Mouse (Mus musculus) forebrain, embryonic 16.5 days (tissue): ENCODE results near the gene Slc44a5. TPM values are rescaled to one million over a fixed set of nuclear protein-coding genes. Genes with fewer than 3 reads are reported as not detected.

Experiments used
- ATAC-seq: fragments of 200-750 bp; cut with Nextera tagmentation; 2 replicates; pipeline ENCODE4 v1.8.0; 2017; ENCODE audit warnings: mild to moderate bottlenecking, moderate library complexity
- H3K27ac ChIP-seq: fragments of 300-500 bp; sonication (generic); 2 replicates; pipeline ENCODE4 v1.5.1; 2014; ENCODE audit warnings: low read length, control low read depth
- H3K27me3 ChIP-seq: fragments of 300-500 bp; sonication (generic); replicated peaks from 2 replicates; pipeline ENCODE4 v1.6.1; 2014; ENCODE audit warnings: low read length; ENCODE audit not compliant: control insufficient read depth, insufficient read depth
- H3K36me3 ChIP-seq: fragments of 300-500 bp; sonication (generic); 2 replicates; pipeline ENCODE4 v1.6.1; 2014; ENCODE audit not compliant: control insufficient read depth, insufficient read depth
- H3K4me1 ChIP-seq: fragments of 300-500 bp; sonication (generic); replicated peaks from 2 replicates; pipeline ENCODE4 v1.6.1; 2014; ENCODE audit warnings: low read length; ENCODE audit not compliant: control insufficient read depth, insufficient read depth
- H3K4me2 ChIP-seq: fragments of 300-500 bp; sonication (generic); 2 replicates; pipeline ENCODE4 v1.6.1; 2014; ENCODE audit warnings: mild to moderate bottlenecking, low read length, control low read depth
- H3K4me3 ChIP-seq: fragments of 300-500 bp; sonication (generic); replicated peaks from 2 replicates; pipeline ENCODE4 v1.5.1; 2014; ENCODE audit warnings: mild to moderate bottlenecking, low read length, control low read depth
- H3K9ac ChIP-seq: fragments of 300-500 bp; sonication (generic); replicated peaks from 2 replicates; pipeline ENCODE4 v1.6.1; 2014; ENCODE audit warnings: low read depth, low read length, control low read depth
- H3K9me3 ChIP-seq: fragments of 300-500 bp; sonication (generic); 2 replicates; pipeline ENCODE4 v1.6.1; 2016; ENCODE audit warnings: low read length; ENCODE audit not compliant: control insufficient read depth
- WGBS: fragments of 180-500 bp; shearing (Covaris S2); extraction: QIAGEN DNeasy Blood & Tissue Kit; methylation state at CpG from one replicate; pipeline ENCODE4 v1.1.7; 2014; 5-methylcytosine and 5-hydroxymethylcytosine counted together
- polyA plus RNA-seq: library from polyadenylated mRNA; unstranded; fragments of >200 nt; fragmentation: Nextera tagmentation; extraction: Ambion mirVana; gene quantifications from 2 replicates; pipeline ENCODE4 v1.2.1, GENCODE M21; 2015

Gene Slc44a5
- polyA plus RNA-seq, result 8.3 and 9.1 TPM in 2 replicates

DNA sequence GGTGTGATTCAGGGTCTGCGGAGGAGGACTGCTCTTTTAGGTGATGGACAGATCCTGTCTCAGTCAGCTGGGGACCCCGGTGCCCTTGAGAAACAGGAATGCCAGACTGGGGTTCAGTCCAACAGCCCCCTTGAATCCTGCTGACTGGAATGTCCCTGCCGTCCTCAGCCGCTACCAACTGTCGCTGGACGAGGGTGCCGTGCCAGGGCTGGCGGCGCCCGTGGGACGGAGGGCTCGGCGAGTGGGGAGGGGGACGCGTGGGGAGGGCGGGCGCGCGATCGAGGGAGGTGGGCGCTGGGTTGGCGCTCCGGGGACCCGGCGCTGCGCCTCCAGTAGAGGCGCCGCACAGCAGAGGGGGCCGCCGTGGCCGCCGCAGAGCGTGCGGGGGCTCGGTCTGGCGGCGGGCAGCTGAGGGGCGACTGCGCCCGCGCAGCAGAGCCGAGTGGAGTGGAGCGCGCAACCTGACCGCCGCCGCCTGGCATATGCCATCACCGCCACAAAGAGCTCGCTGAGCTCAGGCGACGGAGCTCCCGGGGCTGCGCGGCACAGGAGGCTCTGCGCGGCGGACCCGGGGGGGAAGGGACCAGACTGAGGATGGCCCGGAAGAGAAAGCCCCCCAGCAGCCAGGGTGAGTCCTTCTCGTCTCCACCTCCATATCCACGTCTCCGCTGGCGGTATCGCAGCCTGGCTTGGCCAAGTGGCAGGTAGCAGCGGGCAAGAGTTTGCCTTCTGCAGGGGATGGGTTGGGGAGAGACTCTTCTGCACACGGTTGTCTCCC lies at the start of gene Slc44a5:
Slc44a5 (plus strand) TSS at position 266 of the 778 bp plus-strand sequence.
- peak within 1 kb of the TSS; percentile 94 for H3K4me2 ChIP-seq
- H3K9me3 ChIP-seq, result no peaks in the 10 kb centered on the region
- peak within 1 kb of the TSS; percentile 76 for H3K9ac ChIP-seq
- H3K27ac ChIP-seq, result peak within 1 kb of the TSS; percentile 2; the same call in 1 of the 2 replicates
- WGBS, result under 1% methylated on average over 60 of the region's 66 CpGs
- no peaks in the 10 kb centered on the region for H3K27me3 ChIP-seq
- H3K4me3 ChIP-seq, result peak within 1 kb of the TSS; percentile 58
- peak; percentile 92 for ATAC-seq
- H3K36me3 ChIP-seq, result no peaks in the 10 kb centered on the region
- H3K4me1 ChIP-seq, result peaks cover 17% of the 10 kb centered on the region

DNA sequence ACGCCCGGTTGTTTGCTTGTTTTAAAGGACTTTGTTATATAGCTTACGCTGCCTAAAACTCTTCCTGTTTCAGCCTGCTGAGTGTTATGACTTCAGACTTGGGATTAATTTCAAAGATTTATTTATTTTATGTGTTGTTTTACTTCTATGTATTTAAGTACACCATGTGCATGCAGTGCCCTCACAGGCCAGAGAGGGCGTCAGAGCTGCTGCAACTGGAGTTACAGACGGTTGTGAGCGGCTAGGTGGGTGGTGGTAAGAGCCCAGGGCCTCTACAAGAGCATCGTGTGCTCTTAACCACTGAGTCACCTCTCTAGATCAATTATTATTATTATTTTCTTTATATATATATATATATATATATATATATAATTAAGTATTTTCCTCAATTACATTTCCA lies 46.9 kb upstream of the Slc44a5 start:
- Histone ChIP-seq H3K27ac (no peak overlapping the region), H3K36me3 (no peaks in the 10 kb centered on the region), H3K4me3 (no peak overlapping the region), H3K4me1 (no peaks in the 10 kb centered on the region), H3K9me3 (no peaks in the 10 kb centered on the region), H3K27me3 (no peaks in the 10 kb centered on the region), H3K4me2 (no peak overlapping the region), H3K9ac (no peak overlapping the region)
- ATAC-seq, result no peak
- WGBS, result 94% methylated on average over 7 of the region's 7 CpGs

DNA sequence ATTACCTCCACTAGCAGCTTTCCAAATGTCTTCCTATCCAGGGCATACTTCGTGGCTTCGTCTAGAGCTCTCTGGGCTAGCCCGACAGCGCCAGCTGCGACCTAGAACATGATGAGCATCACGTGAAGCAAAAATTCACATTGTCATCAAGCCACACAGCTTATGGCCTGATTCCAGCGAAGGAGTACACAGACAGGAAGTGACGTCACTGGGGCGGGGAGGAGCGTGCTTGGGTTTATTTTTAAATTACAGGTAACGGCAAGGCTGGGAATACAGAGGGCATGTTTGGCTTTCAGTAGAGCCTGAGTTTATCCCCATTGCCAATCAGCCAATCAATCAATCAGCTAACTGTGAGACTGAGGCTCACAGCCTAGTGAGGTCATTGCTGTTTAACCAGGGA lies 43.7 kb upstream of the Slc44a5 start:
- no peak overlapping the region for H3K9ac ChIP-seq
- no peak overlapping the region for H3K27ac ChIP-seq
- H3K4me1 ChIP-seq, result no peaks in the 10 kb centered on the region
- 97% methylated on average over 11 of the region's 11 CpGs for WGBS
- no peaks in the 10 kb centered on the region for H3K27me3 ChIP-seq
- H3K4me2 ChIP-seq, result no peak overlapping the region
- H3K4me3 ChIP-seq, result no peak overlapping the region
- H3K9me3 ChIP-seq, result no peaks in the 10 kb centered on the region
- no peak for ATAC-seq
- H3K36me3 ChIP-seq, result no peaks in the 10 kb centered on the region

DNA sequence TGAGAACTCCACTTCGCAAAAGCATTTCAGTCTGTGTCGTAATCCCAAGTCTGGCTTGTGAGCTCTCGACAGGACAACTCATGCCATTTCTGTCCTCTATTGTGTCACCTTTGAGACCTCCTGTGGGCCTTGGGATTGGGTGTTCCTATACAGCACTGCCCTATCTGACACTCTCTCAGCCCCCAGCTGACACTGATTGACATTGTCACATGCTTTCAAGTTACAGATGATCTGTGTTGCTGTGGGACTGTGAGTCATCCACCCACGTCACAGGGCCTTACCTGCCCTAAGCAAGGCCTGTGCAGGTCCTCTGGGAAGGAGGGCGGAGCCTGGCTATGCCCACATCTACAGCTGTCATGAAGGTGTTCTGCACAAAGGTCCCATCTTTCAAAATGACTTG lies 40.8 kb upstream of the Slc44a5 start:
- H3K4me1 ChIP-seq, result no peaks in the 10 kb centered on the region
- no peak overlapping the region for H3K27ac ChIP-seq
- H3K27me3 ChIP-seq, result no peaks in the 10 kb centered on the region
- 93% methylated on average over 5 of the region's 5 CpGs for WGBS
- H3K9me3 ChIP-seq, result no peaks in the 10 kb centered on the region
- H3K9ac ChIP-seq, result no peak overlapping the region
- H3K4me2 ChIP-seq, result no peak overlapping the region
- H3K36me3 ChIP-seq, result no peaks in the 10 kb centered on the region
- no peak for ATAC-seq
- H3K4me3 ChIP-seq, result no peak overlapping the region

DNA sequence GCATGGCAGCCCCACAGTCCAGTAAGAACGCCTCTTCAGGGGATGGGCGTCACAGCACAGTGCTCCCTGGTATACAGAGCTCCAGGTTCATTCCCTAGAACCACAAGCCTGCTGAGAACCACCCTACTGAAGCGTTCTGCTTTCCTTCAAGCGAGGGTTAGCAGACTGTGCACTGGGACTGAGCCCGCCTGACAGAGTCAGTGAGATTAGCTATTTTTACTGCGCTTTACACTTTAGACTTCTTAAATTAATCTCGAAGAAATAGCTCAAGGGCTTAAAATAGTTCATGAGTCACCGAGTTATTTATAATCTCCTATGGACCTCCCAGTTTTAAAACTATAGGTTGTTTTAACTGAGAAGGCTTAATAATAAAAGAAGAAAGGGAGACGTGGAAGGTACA lies 37.4 kb upstream of the Slc44a5 start:
- H3K27ac ChIP-seq, result no peak overlapping the region
- no peaks in the 10 kb centered on the region for H3K4me1 ChIP-seq
- no peak overlapping the region for H3K9ac ChIP-seq
- WGBS, result 92% methylated on average over 9 of the region's 9 CpGs
- no peaks in the 10 kb centered on the region for H3K9me3 ChIP-seq
- H3K4me3 ChIP-seq, result no peak overlapping the region
- no peak for ATAC-seq
- H3K27me3 ChIP-seq, result no peaks in the 10 kb centered on the region
- no peak overlapping the region for H3K4me2 ChIP-seq
- no peaks in the 10 kb centered on the region for H3K36me3 ChIP-seq

DNA sequence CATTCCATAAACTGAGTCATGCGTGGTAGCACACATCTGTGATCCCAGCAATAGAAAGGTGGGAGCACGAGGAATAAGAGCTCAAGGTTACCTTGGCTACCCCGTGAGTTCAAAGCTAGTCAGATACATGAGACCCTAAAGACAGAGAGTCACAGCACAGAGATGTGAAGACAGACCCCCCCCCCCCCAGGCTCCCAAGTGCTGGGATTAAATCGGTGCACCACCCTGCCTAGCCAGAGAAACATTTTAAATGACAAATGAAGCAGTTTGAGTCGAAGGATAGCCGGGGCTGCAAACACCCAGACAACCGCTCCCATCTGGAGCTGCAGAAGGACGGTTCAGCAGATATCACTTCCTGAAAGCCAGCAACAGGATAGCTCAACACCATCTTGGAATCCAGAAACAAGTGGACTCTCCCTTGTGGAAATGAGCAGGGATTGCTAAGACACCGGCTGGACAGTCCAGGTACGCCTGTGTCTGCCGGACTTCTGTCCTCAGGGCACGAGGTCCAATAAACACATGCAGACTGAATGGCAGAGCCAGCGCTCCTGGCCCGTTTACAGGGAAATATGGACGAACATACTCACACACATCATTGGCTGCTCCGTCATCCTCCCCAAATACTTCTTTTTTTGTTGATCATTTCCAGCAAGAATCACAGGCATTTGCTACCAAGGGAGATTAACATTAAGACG lies 36.0 kb upstream of the Slc44a5 start:
- H3K4me3 ChIP-seq, result no peak overlapping the region
- no peak overlapping the region for H3K27ac ChIP-seq
- no peaks in the 10 kb centered on the region for H3K36me3 ChIP-seq
- H3K9ac ChIP-seq, result no peak overlapping the region
- H3K27me3 ChIP-seq, result no peaks in the 10 kb centered on the region
- H3K4me1 ChIP-seq, result no peaks in the 10 kb centered on the region
- no peak overlapping the region for H3K4me2 ChIP-seq
- 93% methylated on average over 17 of the region's 17 CpGs for WGBS
- H3K9me3 ChIP-seq, result no peaks in the 10 kb centered on the region
- ATAC-seq, result no peak

DNA sequence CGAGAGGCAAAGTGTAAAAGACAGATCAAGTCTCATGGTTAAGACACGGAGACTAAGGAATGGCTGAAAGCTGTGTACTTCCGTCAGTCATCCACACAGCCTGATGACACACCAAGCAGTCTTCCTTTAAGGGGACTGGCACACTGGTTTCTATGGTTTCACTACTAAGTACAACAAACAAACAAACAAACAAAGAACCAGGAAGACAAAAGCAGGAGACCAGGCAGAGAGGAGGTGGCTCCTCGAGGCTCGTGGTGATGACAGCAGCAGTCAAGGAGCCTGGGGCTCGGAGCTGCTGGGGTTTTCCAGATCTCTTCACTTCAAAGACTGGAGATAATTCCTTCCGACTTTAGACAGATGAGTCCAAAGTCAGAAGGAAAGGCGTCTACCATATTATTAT lies 33.2 kb upstream of the Slc44a5 start:
- peaks cover 16% of the 10 kb centered on the region for H3K4me1 ChIP-seq
- no peaks in the 10 kb centered on the region for H3K36me3 ChIP-seq
- no peaks in the 10 kb centered on the region for H3K27me3 ChIP-seq
- no peak for ATAC-seq
- no peak overlapping the region for H3K4me2 ChIP-seq
- H3K4me3 ChIP-seq, result no peak overlapping the region
- no peaks in the 10 kb centered on the region for H3K9me3 ChIP-seq
- no peak overlapping the region for H3K27ac ChIP-seq
- WGBS, result 81% methylated on average over 8 of the region's 8 CpGs
- no peak overlapping the region for H3K9ac ChIP-seq

DNA sequence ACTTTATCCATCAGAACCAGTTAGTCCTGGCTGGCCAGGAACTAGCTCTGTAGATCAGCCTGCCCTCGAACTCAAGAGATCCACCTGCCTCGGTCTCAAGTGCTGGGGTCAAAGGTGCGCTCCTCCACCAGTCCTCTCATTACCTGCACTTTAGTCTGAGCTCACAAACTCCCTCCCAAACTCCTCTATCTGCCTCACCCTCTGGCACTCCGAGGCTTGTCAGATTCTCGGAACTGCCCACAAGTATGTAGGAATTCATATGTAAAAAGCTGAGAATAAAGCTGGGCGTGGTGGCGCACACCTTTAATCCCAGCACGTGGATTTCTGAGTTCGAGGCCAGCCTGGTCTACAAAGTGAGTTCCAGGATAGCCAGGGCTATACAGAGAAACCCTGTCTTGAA lies 32.8 kb upstream of the Slc44a5 start:
- H3K4me1 ChIP-seq, result peaks cover 18% of the 10 kb centered on the region
- WGBS, result 94% methylated on average over 9 of the region's 9 CpGs

DNA sequence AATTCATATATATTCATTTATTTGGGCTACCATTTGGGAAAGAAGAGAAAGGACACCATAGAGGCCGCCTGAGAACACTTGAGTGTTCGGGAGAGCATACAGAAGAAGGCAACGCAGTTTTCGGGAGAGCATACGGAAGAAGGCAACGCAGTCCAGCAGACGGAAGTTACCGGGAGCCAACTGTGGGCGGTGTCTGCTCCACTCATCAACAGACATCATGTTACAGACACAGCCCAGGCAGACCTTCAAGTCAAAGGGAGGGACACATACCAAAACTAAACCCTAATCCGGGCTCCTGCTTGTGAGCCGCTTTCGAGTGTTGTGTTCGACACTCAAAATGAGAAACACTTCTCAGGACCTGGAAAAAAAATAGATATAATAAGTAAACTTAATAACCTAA lies 31.6 kb upstream of the Slc44a5 start:
- Histone ChIP-seq H3K4me2 (no peak overlapping the region), H3K4me1 (peaks cover 18% of the 10 kb centered on the region), H3K4me3 (no peak overlapping the region), H3K9me3 (no peaks in the 10 kb centered on the region), H3K9ac (no peak overlapping the region), H3K27ac (no peak overlapping the region), H3K27me3 (no peaks in the 10 kb centered on the region), H3K36me3 (no peaks in the 10 kb centered on the region)
- 95% methylated on average over 13 of the region's 13 CpGs for WGBS
- ATAC-seq, result no peak

More for the DNA sequence above, 32.8 kb upstream of the Slc44a5 start:
- Histone ChIP-seq H3K36me3 (no peaks in the 10 kb centered on the region), H3K27me3 (no peaks in the 10 kb centered on the region), H3K4me3 (no peak overlapping the region), H3K9me3 (no peaks in the 10 kb centered on the region), H3K27ac (no peak overlapping the region), H3K4me2 (no peak overlapping the region), H3K9ac (no peak overlapping the region)
- ATAC-seq, result no peak
